21 mouse cellular contexts compared by ENCODE assay signal in genomic region chr6:56130493-56131159, GRCm38 (mm10).
DNase-seq lines count a peak whose midpoint lies in the region; ATAC-seq and TF ChIP-seq lines count a peak whose summit lies in the region.
"Had no signal": no experiment of that assay in that cellular context is flagged by ENCODE, and none has a peak within 500 bp of the region (broad histone marks: within the 10 kb centered on the region; RNA-seq: fewer than 3 reads in every experiment).

No protein-coding gene starts in this region.

- TF ChIP-seq CTCF in forebrain, postnatal 0 days (IDR thresholded peaks at IDR 0.05; ENCODE audit: low read depth), result no peak

- no peak overlapping the region for H3K9ac ChIP-seq in forebrain, postnatal 0 days
- H3K9ac ChIP-seq: embryonic facial prominence, embryonic 13.5 days; hindbrain, embryonic 13.5 days; liver, embryonic 15.5 days; neural tube, embryonic 12.5 days had no signal

- WGBS in forebrain, postnatal 0 days, result 55% methylated on average over 3 of the region's 3 CpGs
- 87% methylated on average over 3 of the region's 3 CpGs for WGBS in forebrain, embryonic 10.5 days

- no peaks in the 10 kb centered on the region for H3K36me3 ChIP-seq in forebrain, postnatal 0 days (ENCODE audit: insufficient read depth)
- no peaks in the 10 kb centered on the region for H3K36me3 ChIP-seq in forebrain, embryonic 10.5 days (replicated peaks)
- H3K36me3 ChIP-seq: embryonic facial prominence, embryonic 13.5 days; hindbrain, embryonic 13.5 days; liver, embryonic 15.5 days; midbrain, embryonic 10.5 days; neural tube, embryonic 12.5 days had no signal

- no peak overlapping the region for H3K4me3 ChIP-seq in forebrain, postnatal 0 days (ENCODE audit: low read depth, low read length)
- no peak overlapping the region for H3K4me3 ChIP-seq in forebrain, embryonic 10.5 days
- H3K4me3 ChIP-seq: embryonic facial prominence, embryonic 13.5 days; gastrocnemius, adult 2 months; heart, adult 2 months; hindbrain, embryonic 13.5 days; liver, embryonic 15.5 days; midbrain, embryonic 10.5 days; neural tube, embryonic 12.5 days had no signal

- H3K4me1 ChIP-seq in forebrain, postnatal 0 days (ENCODE audit: insufficient read depth), result no peaks in the 10 kb centered on the region
- no peaks in the 10 kb centered on the region for H3K4me1 ChIP-seq in forebrain, embryonic 10.5 days
- H3K4me1 ChIP-seq: embryonic facial prominence, embryonic 13.5 days; hindbrain, embryonic 13.5 days; liver, embryonic 15.5 days; midbrain, embryonic 10.5 days; neural tube, embryonic 12.5 days had no signal

- no peaks in the 10 kb centered on the region for H3K27me3 ChIP-seq in forebrain, postnatal 0 days (ENCODE audit: insufficient read depth, low read length)
- H3K27me3 ChIP-seq in forebrain, embryonic 10.5 days (ENCODE audit: poor library complexity, severe bottlenecking), result no peaks in the 10 kb centered on the region
- H3K27me3 ChIP-seq: CH12.LX; embryonic facial prominence, embryonic 13.5 days; hindbrain, embryonic 13.5 days; liver, embryonic 15.5 days; neural tube, embryonic 12.5 days had no signal

- no peak overlapping the region for H3K4me2 ChIP-seq in forebrain, postnatal 0 days (ENCODE audit: low read depth)
- H3K4me2 ChIP-seq: embryonic facial prominence, embryonic 13.5 days; hindbrain, embryonic 13.5 days; liver, embryonic 15.5 days; neural tube, embryonic 12.5 days had no signal

- H3K9me3 ChIP-seq in forebrain, postnatal 0 days (ENCODE audit: low read length), result no peaks in the 10 kb centered on the region
- H3K9me3 ChIP-seq in forebrain, embryonic 10.5 days, result no peaks in the 10 kb centered on the region
- H3K9me3 ChIP-seq: embryonic facial prominence, embryonic 13.5 days; hindbrain, embryonic 13.5 days; liver, embryonic 15.5 days; midbrain, embryonic 10.5 days; neural tube, embryonic 12.5 days had no signal

- peak; percentile 4 for DNase-seq in forebrain, postnatal 0 days
- DNase-seq in forebrain, embryonic 10.5 days (ENCODE audit: extremely low spot score, low spot score), result no peak
- DNase-seq in layer of hippocampus, adult 9-10 months (ENCODE audit: low spot score), result peak; percentile 10
- no peak for DNase-seq in layer of hippocampus, postnatal 25 days (ENCODE audit: extremely low spot score in 1 of 2, low spot score in 1 of 2)
- peak; percentile 52 for DNase-seq in cerebellum, adult 9-11 months
- DNase-seq in ovary, postnatal 14 days (ENCODE audit: low spot score), result no peak
- no peak for DNase-seq in urinary bladder, adult 18-20 months (ENCODE audit: low spot score in 2 of 2)
- DNase-seq: gastrocnemius, adult 2 months; heart, adult 2 months; kidney, adult 8-10 months; kidney, postnatal 36 days; thymus, postnatal 4 days had no signal

- H3K27ac ChIP-seq in forebrain, postnatal 0 days (ENCODE audit: low read depth, low read length), result no peak overlapping the region
- no peak overlapping the region for H3K27ac ChIP-seq in forebrain, embryonic 10.5 days
- H3K27ac ChIP-seq: embryonic facial prominence, embryonic 13.5 days; gastrocnemius, adult 2 months; heart, adult 2 months; hindbrain, embryonic 13.5 days; liver, embryonic 15.5 days; macrophage; midbrain, embryonic 10.5 days; neural tube, embryonic 12.5 days had no signal

- no peak for ATAC-seq in forebrain, postnatal 0 days
- ATAC-seq in granulocyte monocyte progenitor cell, adult 5-6 weeks (replicated peaks; ENCODE audit: poor library complexity, severe bottlenecking), result no peak
- ATAC-seq: inflammation-experienced regulatory T-cells, adult 6 months had no signal

Comparison
In these comparisons a context has a peak if more than half of its experiments do, and no peak if none do; other contexts are left out.
1. DNase-seq: peak in forebrain, postnatal 0 days (single experiment), layer of hippocampus, adult 9-10 months (single experiment) and cerebellum, adult 9-11 months (single experiment); none in forebrain, embryonic 10.5 days (single experiment), layer of hippocampus, postnatal 25 days (0 of 2), ovary, postnatal 14 days (single experiment) and urinary bladder, adult 18-20 months (0 of 2).